Mouse (Mus musculus): ENCODE measurements around the gene Cer1. TPM values are rescaled to one million over a fixed set of nuclear protein-coding genes. Genes with fewer than 3 reads are reported as not detected.

Gene Cer1
- total RNA-seq, 2 experiments from 2014 or later = 0.41 TPM; not detected in 1

Other genes with a start within 250 kb of the Cer1 start
- gene Nfib, start 179.4 kb downstream of the Cer1 start, total RNA-seq (2021) = 10 to 100 TPM; 83.6 to 91.1 TPM
- gene Zdhhc21, start 25.2 kb downstream of the Cer1 start, total RNA-seq (2021) = 10 to 100 TPM; 58.9 to 64.4 TPM
- 1 to 10 TPM; 2.0 to 2.5 TPM for gene Frem1, start 167.2 kb upstream of the Cer1 start, total RNA-seq (2021)

All from left cerebral cortex, postnatal 25 days (tissue).